Mouse (Mus musculus): ENCODE data around the gene Apobec4.

DNA sequence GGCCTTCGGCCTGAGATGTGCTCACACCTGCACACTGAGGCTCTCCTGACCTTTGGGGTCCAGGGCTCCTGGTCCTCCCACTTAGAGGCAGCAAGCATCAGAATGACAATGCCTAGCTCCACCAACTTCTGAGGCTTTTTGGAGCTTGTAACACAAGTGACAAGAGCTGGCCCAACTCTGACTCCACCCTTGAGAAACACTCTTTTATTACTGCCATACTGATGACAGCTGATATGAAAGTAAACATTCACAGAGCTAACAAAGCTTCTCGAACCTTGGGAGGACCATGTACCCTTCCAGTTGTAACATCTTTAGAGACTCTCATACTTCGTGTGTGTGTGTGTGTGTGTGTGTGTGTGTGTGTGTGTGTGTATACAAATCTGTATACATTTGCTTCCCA is 24.3 kb upstream of the Apobec4 start:
- TF ChIP-seq CTCF (IDR thresholded peaks at IDR 0.05; ENCODE audit: control insufficient read depth, insufficient read depth, insufficient read length) (no peak), MYOG (IDR thresholded peaks at IDR 0.05; ENCODE audit: control insufficient read depth, extremely low read depth, insufficient read length) (no peak), FOSL1 (IDR thresholded peaks at IDR 0.05; ENCODE audit: insufficient read depth, low read length, poor library complexity, severe bottlenecking) (no peak)

Data from C2C12 (cell line).